Mouse (Mus musculus) myocyte (in vitro differentiated cells): ENCODE data around the gene Ddx23.

Source experiments
- MAX ChIP-seq: IDR thresholded peaks from one replicate; pipeline ENCODE4 v1.6.1; 2011; ENCODE audit warnings: low read depth, mild to moderate bottlenecking, control low read depth
- POLR2A ChIP-seq: IDR thresholded peaks from one replicate; pipeline ENCODE4 v1.6.1; 2011; ENCODE audit warnings: low read depth, mild to moderate bottlenecking, control low read depth, moderate library complexity; ENCODE audit not compliant: insufficient read length
- POLR2AphosphoS2 ChIP-seq: IDR thresholded peaks from one replicate; pipeline ENCODE4 v1.6.1; 2011; ENCODE audit warnings: low read depth, control low read depth; ENCODE audit not compliant: insufficient read length
- USF1 ChIP-seq: IDR thresholded peaks from one replicate; pipeline ENCODE4 v1.6.1; 2011; ENCODE audit warnings: low read depth, mild to moderate bottlenecking, control low read depth, moderate library complexity

- TF ChIP-seq POLR2A (no peak), MAX (no peak), USF1 (no peak), POLR2AphosphoS2 (no peak)
Measured at GRCm38 (mm10) chr15:98696216-98696615, 33.5 kb upstream of the Ddx23 start.
